Mouse (Mus musculus) thymus, adult 2 months (tissue): Measurements from ENCODE around the gene Hrk. TPM values are rescaled to one million over a fixed set of nuclear protein-coding genes. Genes with fewer than 3 reads are reported as not detected.

ENCODE experiments used
- DNase-seq: peaks from one replicate; pipeline ENCODE4 v3.0.0; 2021
- H3K27ac ChIP-seq: fragments of 200-500 bp; 2 replicates; pipeline ENCODE4 v1.5.1; 2012; ENCODE audit warnings: low read length, control low read depth; ENCODE audit not compliant: control insufficient read depth, insufficient read depth
- H3K27me3 ChIP-seq: fragments of 200-500 bp; 2 replicates; pipeline ENCODE4 v1.6.1; 2012; ENCODE audit warnings: mild to moderate bottlenecking, low read length, moderate library complexity, mixed read lengths; ENCODE audit not compliant: control insufficient read depth, insufficient read depth
- H3K36me3 ChIP-seq: fragments of 200-500 bp; 2 replicates; pipeline ENCODE4 v1.6.1; 2012; ENCODE audit warnings: mild to moderate bottlenecking, low read length, moderate library complexity; ENCODE audit not compliant: control insufficient read depth, insufficient read depth
- H3K4me1 ChIP-seq: fragments of 200-500 bp; replicated peaks from 2 replicates; pipeline ENCODE4 v1.6.1; 2012; ENCODE audit warnings: low read length; ENCODE audit not compliant: control insufficient read depth, insufficient read depth
- H3K4me3 ChIP-seq: fragments of 200-500 bp; 2 replicates; pipeline ENCODE4 v1.5.1; 2012; ENCODE audit warnings: mild to moderate bottlenecking, low read length, control low read depth, moderate library complexity; ENCODE audit not compliant: control insufficient read depth, insufficient read depth
- CTCF ChIP-seq: fragments of 200-500 bp; IDR thresholded peaks from 2 replicates; pipeline ENCODE4 v1.5.1; 2012; ENCODE audit warnings: mild to moderate bottlenecking, control low read depth, low read length, moderate library complexity, borderline replicate concordance; ENCODE audit not compliant: control insufficient read depth, poor library complexity, insufficient read depth; ENCODE audit errors: extremely low read depth
- POLR2A ChIP-seq: fragments of 200-500 bp; IDR thresholded peaks from 2 replicates; pipeline ENCODE4 v1.6.1; 2012; ENCODE audit warnings: mild to moderate bottlenecking, low read length, control low read depth, moderate library complexity; ENCODE audit not compliant: control insufficient read depth, poor library complexity, insufficient read depth; ENCODE audit errors: extremely low read depth
- WGBS: fragments of 180-500 bp; shearing (Covaris S2); methylation state at CpG from one replicate; pipeline ENCODE4 v1.1.7; 2018; 5-methylcytosine and 5-hydroxymethylcytosine counted together
- polyA plus RNA-seq: library from polyadenylated mRNA; depleted of rRNA; stranded (reverse); fragments of >200 nt; gene quantifications from 2 replicates; pipeline ENCODE4 v1.2.3, GENCODE M21; 2012; rRNA removed

Gene Hrk
- polyA plus RNA-seq: 0.06 and 0.07 TPM in 2 replicates

GRCm38 (mm10) chr5:118164581-118164980 is at the start of gene Hrk:
TSS of gene Hrk (plus strand) at chr5:118164648.
- WGBS: 75% methylated on average over 12 of the region's 12 CpGs
- H3K27me3 ChIP-seq: peaks cover 10% of the 10 kb centered on the region

GRCm38 (mm10) chr5:118118351-118118750 is 46.1 kb upstream of the Hrk start:
- no peak for DNase-seq
- 95% methylated on average over 3 of the region's 3 CpGs for WGBS
- no peak for TF ChIP-seq CTCF
- no peak for TF ChIP-seq POLR2A
- H3K27ac ChIP-seq: no peak overlapping the region
- no peaks in the 10 kb centered on the region for H3K27me3 ChIP-seq
- no peaks in the 10 kb centered on the region for H3K4me1 ChIP-seq
- H3K4me3 ChIP-seq: no peak overlapping the region
- H3K36me3 ChIP-seq: no peaks in the 10 kb centered on the region

More at GRCm38 (mm10) chr5:118164581-118164980, at the start of gene Hrk:
- no peak for DNase-seq
- Histone ChIP-seq H3K4me3 (no peak within 1 kb of the TSS), H3K4me1 (peaks cover 4% of the 10 kb centered on the region; the same call in 1 of the 2 replicates), H3K36me3 (no peaks in the 10 kb centered on the region), H3K27ac (no peak within 1 kb of the TSS)
- TF ChIP-seq CTCF: no peak
- no peak for TF ChIP-seq POLR2A

- no peaks in the 10 kb centered on the region for H3K27me3 ChIP-seq
- TF ChIP-seq CTCF (no peak), POLR2A (no peak)
- DNase-seq: no peak
- H3K27ac ChIP-seq: no peak overlapping the region
- WGBS: over 99% methylated on average over 5 of the region's 5 CpGs
- H3K4me3 ChIP-seq: no peak overlapping the region
- no peaks in the 10 kb centered on the region for H3K4me1 ChIP-seq
- H3K36me3 ChIP-seq: no peaks in the 10 kb centered on the region
Observed at GRCm38 (mm10) chr5:118118922-118119321, 45.5 kb upstream of the Hrk start.

GRCm38 (mm10) chr5:118120670-118121069 is 43.8 kb upstream of the Hrk start:
- Histone ChIP-seq H3K4me3 (no peak overlapping the region), H3K4me1 (no peaks in the 10 kb centered on the region), H3K36me3 (no peaks in the 10 kb centered on the region), H3K27ac (no peak overlapping the region), H3K27me3 (no peaks in the 10 kb centered on the region)
- 95% methylated on average over 2 of the region's 2 CpGs for WGBS
- TF ChIP-seq CTCF (no peak), POLR2A (no peak)
- DNase-seq: no peak

GRCm38 (mm10) chr5:118121928-118122327 is 42.5 kb upstream of the Hrk start:
- H3K36me3 ChIP-seq: no peaks in the 10 kb centered on the region
- TF ChIP-seq POLR2A (no peak), CTCF (no peak)
- H3K27me3 ChIP-seq: no peaks in the 10 kb centered on the region
- no peak overlapping the region for H3K4me3 ChIP-seq
- WGBS: 77% methylated on average over 4 of the region's 4 CpGs
- DNase-seq: no peak
- H3K4me1 ChIP-seq: no peaks in the 10 kb centered on the region
- H3K27ac ChIP-seq: no peak overlapping the region

- Histone ChIP-seq H3K27me3 (no peaks in the 10 kb centered on the region), H3K36me3 (no peaks in the 10 kb centered on the region), H3K27ac (no peak overlapping the region), H3K4me3 (no peak overlapping the region), H3K4me1 (no peaks in the 10 kb centered on the region)
- TF ChIP-seq CTCF (no peak), POLR2A (no peak)
- DNase-seq: no peak
- 95% methylated on average over 10 of the region's 10 CpGs for WGBS
Observed at GRCm38 (mm10) chr5:118123096-118123495, 41.4 kb upstream of the Hrk start.

GRCm38 (mm10) chr5:118126671-118127070 is 37.8 kb upstream of the Hrk start:
- no peaks in the 10 kb centered on the region for H3K27me3 ChIP-seq
- no peak overlapping the region for H3K27ac ChIP-seq
- 96% methylated on average over 4 of the region's 4 CpGs for WGBS
- DNase-seq: no peak
- H3K4me1 ChIP-seq: no peaks in the 10 kb centered on the region
- H3K36me3 ChIP-seq: no peaks in the 10 kb centered on the region
- TF ChIP-seq POLR2A: no peak
- no peak for TF ChIP-seq CTCF
- no peak overlapping the region for H3K4me3 ChIP-seq
